Mouse (Mus musculus) layer of hippocampus, postnatal 25 days (tissue): ENCODE results near the gene Flot1. TPM values are rescaled to one million over a fixed set of nuclear protein-coding genes. Genes with fewer than 3 reads are reported as not detected.

Source experiments
- DNase-seq, 2 experiments: peaks; one replicate each; pipeline ENCODE4 v3.0.0; 2022; ENCODE audit warnings: mixed read lengths in 2 of 2, low spot score in 1 of 2; ENCODE audit errors: extremely low spot score in 1 of 2
- total RNA-seq, 2 experiments: library from RNA; stranded (reverse); gene quantifications; 2 replicates each; pipeline ENCODE4 v1.2.3; 2021

Gene Flot1
- 100 to 1,000 TPM; 122 to 132 TPM for total RNA-seq

GRCm38 (mm10) chr17:35822964-35823937 is at the start of gene Flot1:
Flot1 (plus strand) TSS chr17:35823230.
- peak; percentile 61 to 70 for DNase-seq

DNA sequence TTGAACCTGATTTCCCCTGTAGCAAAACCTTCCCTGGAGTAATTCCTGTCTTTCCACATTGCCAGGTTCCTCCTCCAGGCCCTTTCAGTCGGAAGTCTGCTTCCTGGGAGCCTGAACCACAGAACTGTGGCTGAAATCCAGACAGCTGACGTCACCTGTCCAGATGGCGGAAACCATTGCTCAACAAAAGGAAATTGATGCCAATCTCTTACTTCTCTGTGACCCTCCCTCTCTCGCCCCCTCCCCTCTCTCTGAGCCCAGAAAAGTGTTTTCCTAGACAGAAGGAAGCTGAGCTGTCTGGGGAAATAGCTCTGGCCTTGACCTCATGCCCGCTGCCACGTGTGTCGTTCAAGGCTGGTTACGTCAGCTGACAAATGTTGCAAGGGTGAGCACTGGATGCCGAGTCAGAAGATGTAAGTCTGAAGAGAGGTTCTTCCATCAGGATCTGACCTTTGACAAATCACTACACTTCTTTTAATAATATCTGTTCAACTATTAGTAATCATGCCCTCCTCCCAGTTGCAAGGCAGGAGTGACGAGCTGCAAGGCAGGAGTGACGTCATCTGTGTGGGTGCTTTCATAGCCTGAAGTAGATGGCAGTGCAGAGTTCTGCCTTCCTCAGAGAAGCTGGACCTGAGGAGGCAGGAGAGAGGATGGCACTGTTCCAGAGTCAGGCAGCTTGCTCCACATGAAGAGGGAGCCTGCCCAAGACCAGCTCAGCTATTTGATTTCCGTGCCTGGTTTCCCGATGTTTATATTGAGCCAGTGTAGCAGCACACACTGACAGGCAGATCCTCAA is 46.0 kb upstream of the Flot1 start:
- peak; percentile 55 to 59 for DNase-seq

GRCm38 (mm10) chr17:35778965-35779364 is 44.1 kb upstream of the Flot1 start:
- DNase-seq = no peak

GRCm38 (mm10) chr17:35779466-35780205 is 43.4 kb upstream of the Flot1 start:
- DNase-seq = no peak

GRCm38 (mm10) chr17:35780362-35780761 is 42.7 kb upstream of the Flot1 start:
- no peak for DNase-seq

DNA sequence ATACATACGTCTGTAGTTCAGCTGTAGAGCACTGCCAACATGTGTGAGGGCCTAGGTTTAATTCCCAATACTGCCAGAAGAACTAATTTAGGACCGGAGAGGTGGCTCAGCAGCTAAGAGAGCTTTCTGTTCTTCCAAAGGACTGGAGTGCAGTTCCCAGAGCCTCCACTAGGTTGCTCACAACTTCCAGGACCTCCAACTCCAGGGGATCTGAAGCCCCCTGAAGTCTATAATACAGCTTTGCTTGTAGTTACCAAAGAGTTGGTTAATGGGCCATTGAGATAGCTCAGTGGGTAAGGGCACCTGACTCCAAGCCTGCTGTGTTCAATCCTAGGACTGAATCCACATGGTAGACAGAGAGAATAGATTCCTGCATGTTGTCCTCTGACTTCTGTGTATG is 40.6 kb upstream of the Flot1 start:
- no peak for DNase-seq

- no peak for DNase-seq
These were observed 40.1 kb upstream of the Flot1 start for GRCm38 (mm10) chr17:35782924-35783323.

DNA sequence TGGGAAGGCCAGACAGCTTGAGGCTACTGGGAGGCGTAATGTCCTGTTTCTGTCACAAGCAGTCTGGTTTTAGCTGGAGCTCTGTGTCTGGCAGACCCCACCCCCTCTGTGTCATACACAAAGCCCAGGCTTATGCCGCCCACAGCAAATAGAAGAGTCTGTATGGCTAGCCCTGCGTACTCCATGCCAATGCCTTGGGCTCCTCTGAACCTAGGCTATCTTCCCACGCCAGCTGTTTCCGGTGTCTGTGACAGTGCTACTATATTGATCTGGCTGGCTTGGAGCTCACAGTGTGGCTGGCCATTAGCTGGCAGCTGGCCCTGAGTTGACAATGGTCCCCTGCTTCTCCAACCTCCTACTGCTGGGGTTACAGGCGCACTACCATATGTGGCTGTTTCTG is 39.1 kb upstream of the Flot1 start:
- no peak for DNase-seq

GRCm38 (mm10) chr17:35785140-35785539 is 37.9 kb upstream of the Flot1 start:
- DNase-seq = no peak

GRCm38 (mm10) chr17:35787493-35787892 is 35.5 kb upstream of the Flot1 start:
- no peak for DNase-seq

GRCm38 (mm10) chr17:35788025-35788424 is 35.0 kb upstream of the Flot1 start:
- DNase-seq = no peak

DNA sequence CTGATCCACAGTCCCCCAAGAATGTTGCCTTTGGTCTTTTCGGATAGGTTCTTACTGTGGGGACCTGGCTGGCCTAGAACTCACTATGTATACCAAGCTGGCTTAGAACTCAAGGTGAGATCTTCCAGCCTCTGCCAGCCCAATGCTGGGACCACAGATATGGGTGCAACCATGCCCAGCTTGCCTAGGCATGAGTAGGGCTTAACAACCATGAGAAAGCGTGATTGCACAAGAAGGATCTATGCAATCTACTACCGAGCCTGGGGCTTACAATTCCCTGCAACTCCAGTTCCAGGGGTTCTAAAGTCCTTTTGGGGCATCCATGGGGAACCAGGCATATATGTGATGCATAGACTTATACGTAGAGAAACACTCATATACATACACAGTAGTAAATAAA is 32.1 kb upstream of the Flot1 start:
- no peak for DNase-seq

DNA sequence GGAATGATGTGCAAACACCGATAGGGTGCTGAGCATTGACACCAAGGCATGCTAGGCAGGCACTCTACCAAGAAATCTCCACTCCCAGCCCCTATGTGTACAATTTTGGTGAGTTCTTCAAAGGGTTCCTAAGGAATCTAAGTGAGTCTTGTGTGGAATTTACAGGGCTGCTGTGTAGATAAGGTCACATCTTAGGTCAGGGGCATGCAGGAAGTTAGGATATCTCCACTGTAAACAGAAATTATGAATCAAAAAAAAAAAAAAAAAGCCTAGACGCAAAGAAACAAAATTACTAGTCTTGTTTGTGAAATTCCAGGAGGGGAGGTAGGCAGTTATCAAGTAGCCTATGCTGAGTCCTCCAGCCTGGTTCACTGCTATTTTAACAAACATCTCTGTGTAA is 30.2 kb upstream of the Flot1 start:
- DNase-seq = no peak

DNA sequence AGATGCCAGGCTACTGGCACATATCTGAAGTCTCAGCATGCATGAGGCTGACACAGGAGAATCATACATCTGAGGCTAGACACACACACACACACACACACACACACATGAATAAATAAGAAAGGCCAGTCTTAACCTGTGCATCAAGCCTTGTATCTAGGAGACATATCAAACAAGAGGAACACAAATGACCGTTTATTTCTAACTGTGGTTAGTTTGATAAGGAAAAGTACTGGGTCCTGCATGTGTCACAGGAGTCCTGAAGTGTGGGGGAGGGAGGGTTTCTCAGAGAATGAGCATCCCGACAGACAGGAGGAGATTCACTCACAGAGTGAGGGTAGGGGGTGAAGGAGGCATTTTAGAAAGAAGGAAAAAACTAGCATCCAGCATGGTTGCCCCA is 27.9 kb upstream of the Flot1 start:
- no peak for DNase-seq

DNA sequence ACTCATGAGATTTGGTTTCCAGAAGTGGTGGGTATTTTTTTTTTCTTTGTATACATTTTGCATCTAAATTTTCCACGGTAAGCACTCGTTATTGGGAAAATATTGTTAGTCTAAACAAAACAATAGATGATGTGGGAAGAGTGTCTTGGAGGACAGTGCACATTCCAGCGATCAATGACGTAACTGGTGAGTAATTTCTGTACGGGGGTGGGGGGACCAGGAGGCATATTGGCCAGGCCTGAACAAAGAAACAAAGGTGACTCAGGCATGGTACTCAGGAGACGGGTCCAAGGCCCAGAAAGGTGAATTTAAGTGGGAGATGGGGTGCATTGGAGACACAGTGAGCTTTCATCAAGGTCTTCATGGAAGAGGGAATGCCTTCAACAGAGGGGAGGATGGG is 27.4 kb upstream of the Flot1 start:
- DNase-seq = no peak

DNA sequence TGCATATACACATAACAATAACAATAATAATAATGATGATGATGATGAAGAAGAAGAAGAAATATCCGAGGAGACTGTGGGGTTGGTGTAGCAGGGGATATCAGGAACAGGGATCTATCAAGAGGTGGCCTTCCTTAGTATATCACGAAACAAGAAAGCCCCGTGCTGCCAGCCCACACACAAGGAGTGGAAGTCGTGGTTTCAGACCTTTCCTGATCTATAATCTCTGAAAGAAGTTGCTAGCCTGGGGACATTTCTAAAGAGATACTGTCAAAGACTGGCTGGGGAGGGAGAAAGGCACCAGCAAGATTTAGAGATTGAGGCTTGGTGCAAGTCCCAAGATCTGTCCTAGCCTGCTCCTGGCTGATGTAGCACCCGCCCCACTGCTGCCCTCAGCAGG is 26.2 kb upstream of the Flot1 start:
- no peak for DNase-seq

DNA sequence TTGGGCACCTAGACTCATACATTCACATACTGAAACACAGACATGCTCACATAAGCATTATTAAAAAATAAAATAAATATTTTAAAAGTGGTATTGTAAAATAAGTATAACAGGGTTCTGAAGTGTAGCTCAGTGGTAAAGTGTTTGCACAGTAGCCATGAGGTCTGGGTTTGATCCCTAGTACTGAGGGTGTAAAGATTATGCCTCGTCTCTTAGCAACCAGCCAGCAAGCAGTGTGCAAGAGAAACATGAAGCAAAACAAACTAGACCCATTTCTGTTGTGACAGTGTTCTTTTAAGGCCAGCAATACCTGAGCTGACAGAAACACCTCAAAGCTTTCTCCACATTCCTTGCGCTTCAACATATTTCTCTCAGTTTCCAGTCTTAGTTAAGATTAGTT is 22.1 kb upstream of the Flot1 start:
- no peak for DNase-seq

DNA sequence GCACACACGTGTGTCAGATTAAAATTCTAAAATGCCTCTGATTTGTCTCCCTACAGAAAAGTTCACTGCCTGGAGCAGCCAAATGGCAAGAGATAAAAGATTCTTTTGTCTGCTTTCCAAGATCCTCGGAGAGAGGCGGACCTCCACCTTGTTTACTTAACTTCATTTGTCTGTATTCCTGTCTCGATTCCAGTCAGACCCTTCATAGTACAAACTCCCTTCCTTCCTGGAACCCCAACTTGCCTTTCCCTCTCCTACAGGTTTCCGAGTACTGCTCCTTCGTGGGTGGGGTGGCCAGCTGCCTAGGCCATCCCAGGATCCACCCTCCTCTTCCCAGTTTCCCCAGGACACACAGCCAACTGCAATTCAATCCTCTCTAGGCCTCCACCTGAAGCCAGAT is 20.0 kb upstream of the Flot1 start:
- no peak for DNase-seq

GRCm38 (mm10) chr17:35803858-35804399 is 19.1 kb upstream of the Flot1 start:
- no peak for DNase-seq

DNA sequence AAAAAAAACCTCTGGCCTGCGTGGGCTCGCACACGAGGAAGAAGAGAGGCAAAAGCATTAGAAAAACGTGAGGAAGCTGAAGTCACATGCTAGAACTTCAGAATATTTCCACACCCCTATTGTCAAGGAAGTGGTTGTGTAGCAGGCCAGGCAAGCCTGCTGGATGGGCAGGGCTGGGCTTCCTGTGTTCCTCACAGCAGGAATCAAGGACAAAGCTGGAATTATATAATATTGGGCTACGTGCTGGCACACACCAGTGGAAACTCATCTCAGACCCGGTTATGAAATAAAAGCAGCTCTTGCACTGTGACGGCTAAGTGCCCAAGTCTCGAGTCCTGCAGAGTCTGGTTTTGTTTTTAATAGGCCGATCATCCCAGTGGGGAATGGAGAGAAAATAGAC is 15.0 kb upstream of the Flot1 start:
- DNase-seq = no peak

GRCm38 (mm10) chr17:35809395-35809794 is 13.6 kb upstream of the Flot1 start:
- no peak for DNase-seq
